Mouse (Mus musculus) erythroblast, adult 5-6 weeks (primary cell): ENCODE data around the gene Uimc1. TPM values are rescaled to one million over a fixed set of nuclear protein-coding genes. Genes with fewer than 3 reads are reported as not detected.

Source experiments
- ATAC-seq: replicated peaks from 2 replicates; pipeline ENCODE4 v1.8.0; 2016; ENCODE audit warnings: moderate number of reproducible peaks, mild to moderate bottlenecking, moderate TSS enrichment, inconsistent platforms; ENCODE audit not compliant: poor library complexity, low FRiP score, severe bottlenecking
- total RNA-seq, 2 experiments: library from RNA; stranded (forward) in 1 of 2; stranded (reverse) in 1 of 2; fragments of 150-400 nt in 1 of 2; fragments of 200-764, 138-1000 nt in 1 of 2; gene quantifications; 2 replicates each; pipeline versions ENCODE4 v1.2.3 to v1.2.4; 2015 to 2017; ENCODE audit warnings: low replicate concordance in 2 of 2

The Uimc1 gene
- total RNA-seq, 2 experiments from 2014 or later: 25.1 to 36.5 TPM

- no peak for ATAC-seq
Observed at GRCm38 (mm10) chr13:55063276-55063675, 36.8 kb downstream of the Uimc1 start.

GRCm38 (mm10) chr13:55058042-55058441 lies 42.1 kb downstream of the Uimc1 start:
- ATAC-seq: peak; percentile 74

- no peak for ATAC-seq
Observed at GRCm38 (mm10) chr13:55047706-55048105, 52.4 kb downstream of the Uimc1 start.

- no peak for ATAC-seq
Observed at GRCm38 (mm10) chr13:55040016-55040415, 60.1 kb downstream of the Uimc1 start.

- ATAC-seq: no peak
Observed at GRCm38 (mm10) chr13:55024215-55024614, 75.9 kb downstream of the Uimc1 start.

- ATAC-seq: no peak
Observed at GRCm38 (mm10) chr13:55022715-55023114, 77.4 kb downstream of the Uimc1 start.

GRCm38 (mm10) chr13:55022256-55022655 lies 77.8 kb downstream of the Uimc1 start:
- ATAC-seq: no peak

- ATAC-seq: no peak
Observed at GRCm38 (mm10) chr13:55021194-55021779, 78.8 kb downstream of the Uimc1 start, which contains the start of gene Hk3. Hk3 (minus strand) TSS chr13:55021385.

- ATAC-seq: no peak
Observed at GRCm38 (mm10) chr13:55020051-55020450, 80.0 kb downstream of the Uimc1 start.

GRCm38 (mm10) chr13:55019181-55019580 lies 80.9 kb downstream of the Uimc1 start:
- ATAC-seq: no peak

GRCm38 (mm10) chr13:55018700-55019099 lies 81.4 kb downstream of the Uimc1 start:
- ATAC-seq: no peak

- no peak for ATAC-seq
Observed at GRCm38 (mm10) chr13:55017898-55018599, 82.1 kb downstream of the Uimc1 start.

- no peak for ATAC-seq
Observed at GRCm38 (mm10) chr13:55017154-55017897, 82.8 kb downstream of the Uimc1 start.

- ATAC-seq: no peak
Observed at GRCm38 (mm10) chr13:55014451-55014850, 85.6 kb downstream of the Uimc1 start.

GRCm38 (mm10) chr13:55013702-55014344 lies 86.3 kb downstream of the Uimc1 start:
- ATAC-seq: no peak

GRCm38 (mm10) chr13:55011981-55012478 lies 88.1 kb downstream of the Uimc1 start:
- no peak for ATAC-seq

GRCm38 (mm10) chr13:55011103-55011502 lies 89.0 kb downstream of the Uimc1 start:
- no peak for ATAC-seq

GRCm38 (mm10) chr13:55008589-55008988 lies 91.5 kb downstream of the Uimc1 start:
- ATAC-seq: no peak

GRCm38 (mm10) chr13:55006415-55006742 lies 93.7 kb downstream of the Uimc1 start:
- no peak for ATAC-seq

GRCm38 (mm10) chr13:55005691-55006414 lies 94.2 kb downstream of the Uimc1 start:
- no peak for ATAC-seq
